Mouse (Mus musculus) testis, adult 2 months (tissue): ENCODE data around the gene Diras1. TPM values are rescaled to one million over a fixed set of nuclear protein-coding genes. Genes with fewer than 3 reads are reported as not detected.
"Not testable (repeated sequence)": the region's sequence is repeated elsewhere in the genome, so short reads cannot be mapped to it uniquely, and the experiment has no call there.

Source experiments
- H3K27ac ChIP-seq: fragments of 200-500 bp; 2 replicates; pipeline ENCODE4 v1.5.1; 2012; ENCODE audit warnings: low read depth, low read length; ENCODE audit not compliant: control insufficient read depth, insufficient read depth
- H3K27me3 ChIP-seq: fragments of 200-500 bp; 2 replicates; pipeline ENCODE4 v1.6.1; 2012; ENCODE audit warnings: mild to moderate bottlenecking, low read length, moderate library complexity; ENCODE audit not compliant: control insufficient read depth, insufficient read depth
- H3K36me3 ChIP-seq: fragments of 200-500 bp; 2 replicates; pipeline ENCODE4 v1.6.1; 2012; ENCODE audit warnings: mild to moderate bottlenecking, low read length; ENCODE audit not compliant: control insufficient read depth, insufficient read depth
- H3K4me1 ChIP-seq: fragments of 200-500 bp; 2 replicates; pipeline ENCODE4 v1.6.1; 2012; ENCODE audit warnings: low read length; ENCODE audit not compliant: control insufficient read depth, insufficient read depth
- H3K4me3 ChIP-seq: fragments of 200-500 bp; 2 replicates; pipeline ENCODE4 v1.5.1; 2012; ENCODE audit warnings: low read depth, mild to moderate bottlenecking, low read length, moderate library complexity, mixed read lengths; ENCODE audit not compliant: control insufficient read depth
- CTCF ChIP-seq: fragments of 200-500 bp; IDR thresholded peaks from 2 replicates; pipeline ENCODE4 v1.5.1; 2012; ENCODE audit warnings: low read depth, mild to moderate bottlenecking, inconsistent platforms, low read length, moderate library complexity; ENCODE audit not compliant: control insufficient read depth, insufficient read depth, insufficient replicate concordance
- POLR2A ChIP-seq: fragments of 200-500 bp; IDR thresholded peaks from 2 replicates; pipeline ENCODE4 v1.6.1; 2012; ENCODE audit warnings: low read depth, mild to moderate bottlenecking, inconsistent platforms, low read length, moderate library complexity; ENCODE audit not compliant: control insufficient read depth
- polyA plus RNA-seq: library from polyadenylated mRNA; depleted of rRNA; stranded (reverse); fragments of >200 nt; gene quantifications from 2 replicates; pipeline ENCODE4 v1.2.3, GENCODE M21; 2012

Diras1 gene
- polyA plus RNA-seq, 1 experiment: 1.4 TPM

- peaks cover 7% of the 10 kb centered on the region for H3K4me1 ChIP-seq
- H3K36me3 ChIP-seq: no peaks in the 10 kb centered on the region
- TF ChIP-seq CTCF (0 out of 2 replicates have a peak, but pooled peaks have one; percentile 4), POLR2A (peak; percentile 69; the same call in 1 of the 2 replicates)
- H3K4me3 ChIP-seq: peak within 1 kb of the TSS; percentile 98
- H3K27ac ChIP-seq: peak within 1 kb of the TSS; percentile 75
- no peaks in the 10 kb centered on the region for H3K27me3 ChIP-seq
Observed at GRCm38 (mm10) chr10:81059603-81060543, 34.4 kb upstream of the Diras1 start, which contains the start of gene Sgta. TSS of gene Sgta (minus strand) at chr10:81060181.

- no peaks in the 10 kb centered on the region for H3K27me3 ChIP-seq
- no peaks in the 10 kb centered on the region for H3K36me3 ChIP-seq
- H3K4me3 ChIP-seq: peak overlapping the region; percentile 98
- no peak overlapping the region for H3K27ac ChIP-seq
- TF ChIP-seq CTCF (no peak), POLR2A (no peak)
- peaks cover 5% of the 10 kb centered on the region for H3K4me1 ChIP-seq
Observed at GRCm38 (mm10) chr10:81058896-81059295, 33.4 kb upstream of the Diras1 start.

- Histone ChIP-seq H3K4me3 (no peak overlapping the region), H3K4me1 (peaks cover 5% of the 10 kb centered on the region), H3K36me3 (no peaks in the 10 kb centered on the region), H3K27me3 (no peaks in the 10 kb centered on the region), H3K27ac (no peak overlapping the region)
- TF ChIP-seq POLR2A: no peak
- no peak for TF ChIP-seq CTCF
Observed at GRCm38 (mm10) chr10:81057406-81058130, 32.1 kb upstream of the Diras1 start.

- not testable (repeated sequence) for H3K4me3 ChIP-seq, H3K27me3 ChIP-seq, H3K4me1 ChIP-seq, H3K27ac ChIP-seq, H3K36me3 ChIP-seq
Observed at GRCm38 (mm10) chr10:81055802-81056340, 30.4 kb upstream of the Diras1 start.

GRCm38 (mm10) chr10:81055169-81055568 lies 29.7 kb upstream of the Diras1 start:
- peaks cover 5% of the 10 kb centered on the region for H3K4me1 ChIP-seq
- H3K27me3 ChIP-seq: no peaks in the 10 kb centered on the region
- no peak overlapping the region for H3K4me3 ChIP-seq
- no peak for TF ChIP-seq CTCF
- TF ChIP-seq POLR2A: no peak
- H3K36me3 ChIP-seq: no peaks in the 10 kb centered on the region; the same call in 1 of the 2 replicates
- H3K27ac ChIP-seq: no peak overlapping the region

- H3K27ac ChIP-seq: no peak overlapping the region
- no peaks in the 10 kb centered on the region; the same call in none of the 2 replicates for H3K36me3 ChIP-seq
- TF ChIP-seq POLR2A: no peak
- no peaks in the 10 kb centered on the region for H3K27me3 ChIP-seq
- no peaks in the 10 kb centered on the region for H3K4me1 ChIP-seq
- H3K4me3 ChIP-seq: no peak overlapping the region
Observed at GRCm38 (mm10) chr10:81052577-81052976, 27.1 kb upstream of the Diras1 start.

GRCm38 (mm10) chr10:81051133-81051532 lies 25.7 kb upstream of the Diras1 start:
- Histone ChIP-seq H3K27me3 (no peaks in the 10 kb centered on the region), H3K36me3 (peaks cover under 1% of the 10 kb centered on the region), H3K4me1 (no peaks in the 10 kb centered on the region), H3K4me3 (no peak overlapping the region), H3K27ac (no peak overlapping the region)
- no peak for TF ChIP-seq POLR2A
- TF ChIP-seq CTCF: no peak
